Mouse (Mus musculus): ENCODE measurements at regions not wholly inside any gene's neighbourhood (a gene's known extent, or its start where the extent isn't known, plus 50 kb on each side); places are given as distances from the start of the nearest gene placed in this dataset.

- TF ChIP-seq MAX (IDR thresholded peaks at IDR 0.05; ENCODE audit: low read length): no peak
- no peak for TF ChIP-seq NRF1 (IDR thresholded peaks at IDR 0.05; ENCODE audit: insufficient read depth, low read depth, low read length, poor library complexity, severe bottlenecking)
- TF ChIP-seq CTCF (IDR thresholded peaks at IDR 0.05 in 2 of 3, conservative IDR thresholded peaks at IDR 0.05 in 1 of 3; ENCODE audit: control insufficient read depth in 1 of 3, insufficient read depth in 1 of 3, low read depth in 2 of 3, low read length in 3 of 3, poor library complexity in 1 of 3, severe bottlenecking in 1 of 3): no peak
- no peak for TF ChIP-seq GABPA (IDR thresholded peaks at IDR 0.05; ENCODE audit: low read depth, low read length)
- no peak for TF ChIP-seq MXI1 (IDR thresholded peaks at IDR 0.05; ENCODE audit: low read depth, low read length)
- no peak for TF ChIP-seq EP300 (IDR thresholded peaks at IDR 0.05; ENCODE audit: low read depth in 1 of 2, low read length in 2 of 2)
- TF ChIP-seq MAFK (IDR thresholded peaks at IDR 0.05; ENCODE audit: borderline replicate concordance, low read depth, low read length): no peak
Observed at GRCm38 (mm10) chr13:6009671-6010070, 148.4 kb downstream of the Klf6 start.
